Comparison of ENCODE assay signal across 8 mouse cellular contexts in genomic region chrX:163957803-163958466, GRCm38 (mm10). TPM values are rescaled to one million over a fixed set of nuclear protein-coding genes. Genes with fewer than 3 reads are reported as not detected.
DNase-seq lines count a peak whose midpoint lies in the region; ATAC-seq and TF ChIP-seq lines count a peak whose summit lies in the region.

No protein-coding gene starts in this region.

- H3K4me2 ChIP-seq in forebrain, embryonic 16.5 days (ENCODE audit: low read length): peak overlapping the region; percentile 46
- peak overlapping the region; percentile 44 for H3K4me2 ChIP-seq in hindbrain, embryonic 11.5 days (replicated peaks; ENCODE audit: low read depth, low read length)

- 0 out of 2 replicates have a peak, but pooled peaks cover 2% of the 10 kb centered on the region for H3K36me3 ChIP-seq in forebrain, embryonic 16.5 days (ENCODE audit: control insufficient read depth, insufficient read depth)
- no peaks in the 10 kb centered on the region for H3K36me3 ChIP-seq in hindbrain, embryonic 11.5 days (ENCODE audit: control insufficient read depth, insufficient read depth, low read length)
- H3K36me3 ChIP-seq in limb, embryonic 10.5 days: peaks cover 34% of the 10 kb centered on the region
- peaks cover 38% of the 10 kb centered on the region for H3K36me3 ChIP-seq in midbrain, embryonic 10.5 days

- TF ChIP-seq POLR2A in cerebellum, adult 2 months (IDR thresholded peaks at IDR 0.05; ENCODE audit: borderline replicate concordance, insufficient read depth, low read length): 0 out of 2 replicates have a peak, but pooled peaks have one; percentile 22

- H3K27me3 ChIP-seq in cerebellum, adult 2 months (ENCODE audit: control insufficient read depth, insufficient read depth, low read length): no peaks in the 10 kb centered on the region
- H3K27me3 ChIP-seq in forebrain, embryonic 16.5 days (replicated peaks; ENCODE audit: control insufficient read depth, insufficient read depth, low read length): no peaks in the 10 kb centered on the region
- no peaks in the 10 kb centered on the region for H3K27me3 ChIP-seq in hindbrain, embryonic 11.5 days (ENCODE audit: control insufficient read depth, insufficient read depth, low read length)
- H3K27me3 ChIP-seq in limb, embryonic 10.5 days (ENCODE audit: low read depth, poor library complexity, severe bottlenecking): peaks cover 90% of the 10 kb centered on the region
- peaks cover 92% of the 10 kb centered on the region for H3K27me3 ChIP-seq in midbrain, embryonic 10.5 days (ENCODE audit: low read depth, poor library complexity, severe bottlenecking)

- peak overlapping the region; percentile 67 for H3K4me3 ChIP-seq in cerebellum, adult 2 months (replicated peaks; ENCODE audit: insufficient read depth, low read depth, low read length)
- H3K4me3 ChIP-seq in forebrain, embryonic 16.5 days (replicated peaks; ENCODE audit: low read length): peak overlapping the region; percentile 74
- H3K4me3 ChIP-seq in hindbrain, embryonic 11.5 days (ENCODE audit: low read depth, low read length): peak overlapping the region; percentile 64
- H3K4me3 ChIP-seq in limb, embryonic 10.5 days: peak overlapping the region; percentile 69
- peak overlapping the region; percentile 71 for H3K4me3 ChIP-seq in midbrain, embryonic 10.5 days

- WGBS in cerebellum, adult 2 months: 15% methylated on average over 51 of the region's 67 CpGs
- WGBS in forebrain, embryonic 16.5 days: 28% methylated on average over 44 of the region's 67 CpGs
- WGBS in hindbrain, embryonic 11.5 days: 23% methylated on average over 16 of the region's 67 CpGs
- WGBS in limb, embryonic 10.5 days: 14% methylated on average over 41 of the region's 67 CpGs
- 17% methylated on average over 55 of the region's 67 CpGs for WGBS in midbrain, embryonic 10.5 days

- peak; percentile 77 for DNase-seq in R1 (ENCODE audit: low read depth, low spot score)
- peak in 1 of 2 experiments; percentile 63 for DNase-seq in cerebellum, adult 2 months
- peak; percentile 75 for DNase-seq in hindbrain, embryonic 11.5 days (ENCODE audit: low spot score)
- DNase-seq in limb, embryonic 10.5 days (ENCODE audit: low spot score): peak; percentile 74
- peak; percentile 73 for DNase-seq in midbrain, embryonic 10.5 days (ENCODE audit: low spot score)
- peak; percentile 7 to 36 for DNase-seq in right cerebral cortex, postnatal 36 days (ENCODE audit: low spot score in 2 of 2)
- peak; percentile 36 for DNase-seq in urinary bladder, postnatal 25 days (ENCODE audit: low spot score)

- H3K4me1 ChIP-seq in cerebellum, adult 2 months (ENCODE audit: control insufficient read depth, insufficient read depth, low read length): no peaks in the 10 kb centered on the region
- H3K4me1 ChIP-seq in forebrain, embryonic 16.5 days (replicated peaks; ENCODE audit: control insufficient read depth, insufficient read depth, low read length): peaks cover 8% of the 10 kb centered on the region; the same call in 1 of the 2 replicates
- H3K4me1 ChIP-seq in hindbrain, embryonic 11.5 days (replicated peaks; ENCODE audit: control insufficient read depth, insufficient read depth, low read length): no peaks in the 10 kb centered on the region
- no peaks in the 10 kb centered on the region for H3K4me1 ChIP-seq in limb, embryonic 10.5 days
- 0 out of 2 replicates have a peak, but pooled peaks cover 4% of the 10 kb centered on the region for H3K4me1 ChIP-seq in midbrain, embryonic 10.5 days

- no peaks in the 10 kb centered on the region for H3K9me3 ChIP-seq in forebrain, embryonic 16.5 days (ENCODE audit: control insufficient read depth, low read length)
- no peaks in the 10 kb centered on the region for H3K9me3 ChIP-seq in hindbrain, embryonic 11.5 days (ENCODE audit: control insufficient read depth, low read length)
- no peaks in the 10 kb centered on the region for H3K9me3 ChIP-seq in limb, embryonic 10.5 days (replicated peaks)
- 0 out of 2 replicates have a peak, but pooled peaks cover 8% of the 10 kb centered on the region for H3K9me3 ChIP-seq in midbrain, embryonic 10.5 days (replicated peaks)

- H3K27ac ChIP-seq in cerebellum, adult 2 months (ENCODE audit: insufficient read depth, low read length): peak overlapping the region; percentile 89
- H3K27ac ChIP-seq in forebrain, embryonic 16.5 days (ENCODE audit: low read length): peak overlapping the region; percentile 95
- peak overlapping the region; percentile 94 for H3K27ac ChIP-seq in hindbrain, embryonic 11.5 days (ENCODE audit: low read depth, low read length)
- H3K27ac ChIP-seq in limb, embryonic 10.5 days: peak overlapping the region; percentile 95
- peak overlapping the region; percentile 94 for H3K27ac ChIP-seq in midbrain, embryonic 10.5 days (replicated peaks)

- H3K9ac ChIP-seq in forebrain, embryonic 16.5 days (replicated peaks; ENCODE audit: low read depth, low read length): peak overlapping the region; percentile 71
- H3K9ac ChIP-seq in hindbrain, embryonic 11.5 days (ENCODE audit: low read depth, low read length): peak overlapping the region; percentile 72

- peak; percentile 94 for ATAC-seq in forebrain, embryonic 16.5 days
- peak; percentile 96 for ATAC-seq in hindbrain, embryonic 11.5 days (ENCODE audit: low FRiP score)

- TF ChIP-seq CTCF in cerebellum, adult 2 months (IDR thresholded peaks at IDR 0.05; ENCODE audit: borderline replicate concordance, insufficient read depth, low read depth, low read length): no peak

RNA-seq across cellular contexts. Expression of gene Zrsr2, which starts 0.5 kb away (rescaled TPM):
- polyA plus RNA-seq in cerebellum, adult 2 months (2012; rRNA removed): 32.4 and 36.8 TPM in 2 replicates
- 47.7 and 50.2 TPM in 2 replicates for polyA plus RNA-seq in forebrain, embryonic 16.5 days (2015; fragmentation: Nextera tagmentation; extraction: Ambion mirVana)
- 56.8 and 64.1 TPM in 2 replicates for polyA plus RNA-seq in hindbrain, embryonic 11.5 days (2014; fragmentation: Nextera tagmentation; extraction: Ambion mirVana)
- 68.1 and 70.2 TPM in 2 replicates for polyA plus RNA-seq in limb, embryonic 10.5 days (2016; fragmentation: Nextera tagmentation; extraction: Ambion mirVana)
- polyA plus RNA-seq in midbrain, embryonic 10.5 days (2016; fragmentation: Nextera tagmentation; extraction: Ambion mirVana): 62.6 and 64.4 TPM in 2 replicates

RNA-seq across cellular contexts. Expression of gene Ap1s2, which starts 49.1 kb away (rescaled TPM):
- polyA plus RNA-seq in cerebellum, adult 2 months (2012; rRNA removed): 51.1 and 57.8 TPM in 2 replicates
- 128 and 130 TPM in 2 replicates for polyA plus RNA-seq in forebrain, embryonic 16.5 days (2015; fragmentation: Nextera tagmentation; extraction: Ambion mirVana)
- 52.4 and 56.3 TPM in 2 replicates for polyA plus RNA-seq in hindbrain, embryonic 11.5 days (2014; fragmentation: Nextera tagmentation; extraction: Ambion mirVana)
- polyA plus RNA-seq in limb, embryonic 10.5 days (2016; fragmentation: Nextera tagmentation; extraction: Ambion mirVana): 13.4 and 17.9 TPM in 2 replicates
- polyA plus RNA-seq in midbrain, embryonic 10.5 days (2016; fragmentation: Nextera tagmentation; extraction: Ambion mirVana): 30.7 and 32.0 TPM in 2 replicates
